Mouse (Mus musculus): ENCODE results near the gene Fez1. TPM values are rescaled to one million over a fixed set of nuclear protein-coding genes. Genes with fewer than 3 reads are reported as not detected.
A peak's percentile ranks its signal among the peaks of the same experiment; 100 is the strongest.

The Fez1 gene
- total RNA-seq, 1 experiment = 5.0 TPM

DNA sequence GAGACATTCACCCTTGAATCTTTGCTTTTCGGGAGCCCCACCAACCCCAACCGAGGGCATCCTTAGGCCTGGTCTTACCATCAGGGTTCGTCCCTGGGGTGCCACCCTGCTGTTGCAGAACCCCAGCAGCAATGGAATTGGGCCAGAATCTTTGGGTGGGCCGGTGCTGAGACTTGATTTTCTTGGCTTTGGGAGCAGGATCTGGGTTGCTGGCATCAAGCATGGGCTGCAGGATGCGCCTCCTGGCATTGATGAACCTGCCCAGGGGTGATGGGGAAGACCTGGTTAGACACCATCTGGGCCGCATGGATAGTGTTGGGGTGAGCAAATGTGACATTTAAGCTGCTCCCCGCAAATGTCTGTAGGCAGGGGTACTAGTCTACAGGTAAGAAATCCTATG is 72.6 kb downstream of the Fez1 start:
- no peak overlapping the region for H3K27ac ChIP-seq (ENCODE audit: insufficient read depth, low read depth, low read length, poor library complexity, severe bottlenecking)
- no peaks in the 10 kb centered on the region for H3K9me3 ChIP-seq (ENCODE audit: control insufficient read depth, insufficient read depth, low read depth, low read length)
- in situ Hi-C loops (cut with MboI; ENCODE audit: low sequenced_read_pairs in 2 of 2, unreplicated experiment in 2 of 2) = no loop called here
- no peak overlapping the region for H3K9ac ChIP-seq (ENCODE audit: insufficient read depth, low read depth, low read length, poor library complexity, severe bottlenecking)
- no peak for TF ChIP-seq MAFK (IDR thresholded peaks at IDR 0.05; ENCODE audit: insufficient read depth, low read depth, low read length)
- TF ChIP-seq ZNF384 (IDR thresholded peaks at IDR 0.05; ENCODE audit: low read depth, low read length) = no peak
- TF ChIP-seq HCFC1 (IDR thresholded peaks at IDR 0.05; ENCODE audit: borderline replicate concordance, insufficient read depth, low read length) = no peak
- TF ChIP-seq CHD2 (IDR thresholded peaks at IDR 0.05; ENCODE audit: low read depth, low read length) = no peak
- TF ChIP-seq ZC3H11A (IDR thresholded peaks at IDR 0.05; ENCODE audit: borderline replicate concordance, low read depth, low read length) = no peak
- no peaks in the 10 kb centered on the region for H3K4me1 ChIP-seq (ENCODE audit: control insufficient read depth in 2 of 2, insufficient read depth in 2 of 2, low read length in 2 of 2, poor library complexity in 1 of 2)
- DNase-seq (ENCODE audit: low read depth, low spot score) = no peak
- no peaks in the 10 kb centered on the region for H3K36me3 ChIP-seq (ENCODE audit: control insufficient read depth, insufficient read depth, low read length, poor library complexity, severe bottlenecking)
- no peak overlapping the region for H3K4me3 ChIP-seq (ENCODE audit: insufficient read depth in 1 of 2, low read depth in 1 of 2, low read length in 2 of 2, poor library complexity in 1 of 2, severe bottlenecking in 1 of 2)

DNA sequence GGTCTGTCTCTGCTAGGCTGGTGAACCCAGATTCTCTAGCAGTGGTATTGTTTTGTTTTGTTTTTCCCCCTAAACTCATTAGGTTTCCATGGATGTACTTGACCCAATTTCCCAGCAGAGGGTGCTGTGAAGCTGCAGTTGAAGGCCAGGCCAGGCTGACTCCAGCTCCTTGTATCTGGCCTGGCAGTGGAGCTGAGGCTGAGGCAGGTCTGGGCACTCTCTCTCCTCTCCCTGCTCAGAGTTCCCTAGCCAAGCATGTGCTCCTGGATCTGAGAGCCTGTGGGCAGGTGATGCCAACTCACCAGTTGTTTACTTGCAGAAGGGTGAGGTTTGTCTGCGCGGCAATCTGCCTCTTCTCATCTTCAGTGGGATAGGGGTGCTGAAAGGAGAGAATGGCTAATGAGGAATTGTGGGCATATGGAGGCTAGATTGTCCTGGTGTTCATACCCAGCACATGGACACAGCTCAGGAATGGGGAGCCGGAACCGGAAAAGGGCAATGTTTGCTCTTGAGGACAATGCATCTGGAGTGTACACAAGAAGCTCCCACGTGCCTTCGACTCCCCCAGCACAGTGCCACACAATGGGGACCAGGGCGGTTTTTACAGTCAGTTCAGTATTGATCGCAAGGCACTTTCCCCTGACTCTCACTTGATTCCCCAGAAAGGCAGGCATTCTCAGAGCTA is 73.5 kb downstream of the Fez1 start:
- TF ChIP-seq MAFK (IDR thresholded peaks at IDR 0.05; ENCODE audit: insufficient read depth, low read depth, low read length) = no peak
- no peak for TF ChIP-seq CHD2 (IDR thresholded peaks at IDR 0.05; ENCODE audit: low read depth, low read length)
- TF ChIP-seq HCFC1 (IDR thresholded peaks at IDR 0.05; ENCODE audit: borderline replicate concordance, insufficient read depth, low read length) = no peak
- peak; percentile 57; the same call in 1 of the 2 replicates for TF ChIP-seq ZC3H11A (IDR thresholded peaks at IDR 0.05; ENCODE audit: borderline replicate concordance, low read depth, low read length)
- TF ChIP-seq ZNF384 (IDR thresholded peaks at IDR 0.05; ENCODE audit: low read depth, low read length) = no peak
- Histone ChIP-seq H3K9ac (ENCODE audit: insufficient read depth, low read depth, low read length, poor library complexity, severe bottlenecking) (no peak overlapping the region), H3K9me3 (ENCODE audit: control insufficient read depth, insufficient read depth, low read depth, low read length) (no peaks in the 10 kb centered on the region), H3K36me3 (ENCODE audit: control insufficient read depth, insufficient read depth, low read length, poor library complexity, severe bottlenecking) (no peaks in the 10 kb centered on the region), H3K27ac (ENCODE audit: insufficient read depth, low read depth, low read length, poor library complexity, severe bottlenecking) (no peak overlapping the region), H3K4me1 (ENCODE audit: control insufficient read depth in 2 of 2, insufficient read depth in 2 of 2, low read length in 2 of 2, poor library complexity in 1 of 2) (no peaks in the 10 kb centered on the region), H3K4me3 (ENCODE audit: insufficient read depth in 1 of 2, low read depth in 1 of 2, low read length in 2 of 2, poor library complexity in 1 of 2, severe bottlenecking in 1 of 2) (no peak overlapping the region)
- DNase-seq (ENCODE audit: low read depth, low spot score) = peak; percentile 51
- in situ Hi-C loops (cut with MboI; ENCODE audit: low sequenced_read_pairs in 2 of 2, unreplicated experiment in 2 of 2) = loop anchor here in 1 of 2 experiments (5.0 kb wide), 1 partner anchor 332 kb away; no protein-coding TSS in a partner anchor

GRCm38 (mm10) chr9:36898560-36898959 is 76.9 kb downstream of the Fez1 start:
- in situ Hi-C loops (cut with MboI; ENCODE audit: low sequenced_read_pairs in 2 of 2, unreplicated experiment in 2 of 2) = loop anchor here in 1 of 2 experiments (5.0 kb wide), 1 partner anchor 329 kb away; no protein-coding TSS in a partner anchor
- H3K27ac ChIP-seq (ENCODE audit: insufficient read depth, low read depth, low read length, poor library complexity, severe bottlenecking) = no peak overlapping the region
- no peak for DNase-seq (ENCODE audit: low read depth, low spot score)
- no peak overlapping the region for H3K4me3 ChIP-seq (ENCODE audit: insufficient read depth in 1 of 2, low read depth in 1 of 2, low read length in 2 of 2, poor library complexity in 1 of 2, severe bottlenecking in 1 of 2)
- no peaks in the 10 kb centered on the region for H3K4me1 ChIP-seq (ENCODE audit: control insufficient read depth in 2 of 2, insufficient read depth in 2 of 2, low read length in 2 of 2, poor library complexity in 1 of 2)
- H3K9ac ChIP-seq (ENCODE audit: insufficient read depth, low read depth, low read length, poor library complexity, severe bottlenecking) = no peak overlapping the region
- H3K36me3 ChIP-seq (ENCODE audit: control insufficient read depth, insufficient read depth, low read length, poor library complexity, severe bottlenecking) = no peaks in the 10 kb centered on the region
- no peak for TF ChIP-seq MAFK (IDR thresholded peaks at IDR 0.05; ENCODE audit: insufficient read depth, low read depth, low read length)
- TF ChIP-seq HCFC1 (IDR thresholded peaks at IDR 0.05; ENCODE audit: borderline replicate concordance, insufficient read depth, low read length) = no peak
- no peak for TF ChIP-seq ZNF384 (IDR thresholded peaks at IDR 0.05; ENCODE audit: low read depth, low read length)
- TF ChIP-seq CHD2 (IDR thresholded peaks at IDR 0.05; ENCODE audit: low read depth, low read length) = no peak
- TF ChIP-seq ZC3H11A (IDR thresholded peaks at IDR 0.05; ENCODE audit: borderline replicate concordance, low read depth, low read length) = no peak
- no peaks in the 10 kb centered on the region for H3K9me3 ChIP-seq (ENCODE audit: control insufficient read depth, insufficient read depth, low read depth, low read length)

- no peak overlapping the region for H3K9ac ChIP-seq (ENCODE audit: insufficient read depth, low read depth, low read length, poor library complexity, severe bottlenecking)
- H3K9me3 ChIP-seq (ENCODE audit: control insufficient read depth, insufficient read depth, low read depth, low read length) = no peaks in the 10 kb centered on the region
- H3K4me3 ChIP-seq (ENCODE audit: insufficient read depth in 1 of 2, low read depth in 1 of 2, low read length in 2 of 2, poor library complexity in 1 of 2, severe bottlenecking in 1 of 2) = no peak overlapping the region
- H3K36me3 ChIP-seq (ENCODE audit: control insufficient read depth, insufficient read depth, low read length, poor library complexity, severe bottlenecking) = no peaks in the 10 kb centered on the region
- no peaks in the 10 kb centered on the region for H3K4me1 ChIP-seq (ENCODE audit: control insufficient read depth in 2 of 2, insufficient read depth in 2 of 2, low read length in 2 of 2, poor library complexity in 1 of 2)
- H3K27ac ChIP-seq (ENCODE audit: insufficient read depth, low read depth, low read length, poor library complexity, severe bottlenecking) = no peak overlapping the region
- in situ Hi-C loops (cut with MboI; ENCODE audit: low sequenced_read_pairs in 2 of 2, unreplicated experiment in 2 of 2) = no loop called here
- TF ChIP-seq CHD2 (IDR thresholded peaks at IDR 0.05; ENCODE audit: low read depth, low read length) = no peak
- TF ChIP-seq MAFK (IDR thresholded peaks at IDR 0.05; ENCODE audit: insufficient read depth, low read depth, low read length) = no peak
- no peak for TF ChIP-seq ZC3H11A (IDR thresholded peaks at IDR 0.05; ENCODE audit: borderline replicate concordance, low read depth, low read length)
- no peak for TF ChIP-seq ZNF384 (IDR thresholded peaks at IDR 0.05; ENCODE audit: low read depth, low read length)
- no peak for TF ChIP-seq HCFC1 (IDR thresholded peaks at IDR 0.05; ENCODE audit: borderline replicate concordance, insufficient read depth, low read length)
- no peak for DNase-seq (ENCODE audit: low read depth, low spot score)
Measured at GRCm38 (mm10) chr9:36900464-36900863, 78.8 kb downstream of the Fez1 start.
